Mouse (Mus musculus) G1E (cell line): ENCODE measurements around the gene Trip11.

Source experiments
- CTCF ChIP-seq: IDR thresholded peaks from 2 replicates; pipeline ENCODE4 v1.5.1; 2012; ENCODE audit warnings: low read depth, low read length, inconsistent platforms, mixed read lengths
- GATA2 ChIP-seq: IDR thresholded peaks from 2 replicates; pipeline ENCODE4 v1.6.1; 2012; ENCODE audit warnings: low read depth, low read length, inconsistent platforms, borderline replicate concordance
- TAL1 ChIP-seq: conservative IDR thresholded peaks from 2 replicates; pipeline ENCODE4 v1.6.1; 2012; ENCODE audit warnings: low read depth, low read length, inconsistent platforms, mixed read lengths

- TF ChIP-seq GATA2 (no peak), CTCF (no peak), TAL1 (no peak)
These were observed 89.9 kb downstream of the Trip11 start for GRCm38 (mm10) chr12:101823161-101823560.
